Mouse (Mus musculus) cerebellum, postnatal 10 days (tissue): ENCODE measurements at regions not wholly inside any gene's neighbourhood (a gene's known extent, or its start where the extent isn't known, plus 50 kb on each side); places are given as distances from the start of the nearest gene placed in this dataset.
A peak's percentile ranks its signal among the peaks of the same experiment; 100 is the strongest.

ENCODE experiments used
- DNase-seq, 2 experiments: peaks; one replicate each; pipeline ENCODE4 v3.0.0; 2021; ENCODE audit warnings: mixed read lengths in 2 of 2

- DNase-seq: peak in 1 of 2 experiments; percentile 64
Measured at GRCm38 (mm10) chr13:28793166-28793935, 160.2 kb downstream of the Sox4 start.

DNA sequence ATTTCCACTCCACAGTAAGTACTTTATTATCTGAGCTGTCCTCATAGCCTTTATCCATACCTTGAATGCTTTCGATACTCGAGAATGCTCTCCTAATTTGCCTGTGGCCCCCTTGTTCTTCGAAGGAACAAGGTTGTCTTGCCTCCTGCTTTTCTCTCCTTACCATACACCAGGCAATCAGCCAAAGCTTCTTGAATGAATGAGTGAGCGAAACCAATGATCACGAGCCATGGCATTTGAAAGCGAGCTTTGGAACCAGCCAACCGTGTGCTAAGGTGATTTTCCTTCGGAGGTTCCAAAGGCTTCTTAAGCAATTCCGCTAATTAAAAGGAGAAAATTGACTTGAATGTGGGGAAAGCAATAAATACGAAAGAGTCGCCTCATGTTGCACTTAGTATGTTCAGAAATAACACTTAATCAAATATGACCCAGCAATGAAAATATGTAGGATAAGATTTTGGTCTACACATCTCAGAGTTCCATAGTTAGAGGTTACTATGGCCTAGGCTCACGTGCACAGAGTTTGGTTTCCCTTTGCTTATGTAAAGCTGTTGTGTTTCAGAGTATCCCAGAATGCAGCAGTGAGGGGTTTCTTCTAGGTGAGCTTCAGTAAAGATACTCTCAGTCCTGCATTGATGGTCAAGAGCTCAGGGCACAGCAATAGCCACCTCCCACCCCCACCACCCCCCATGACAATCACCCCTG is 160.9 kb downstream of the Sox4 start:
- peak; percentile 54 to 66 for DNase-seq

DNA sequence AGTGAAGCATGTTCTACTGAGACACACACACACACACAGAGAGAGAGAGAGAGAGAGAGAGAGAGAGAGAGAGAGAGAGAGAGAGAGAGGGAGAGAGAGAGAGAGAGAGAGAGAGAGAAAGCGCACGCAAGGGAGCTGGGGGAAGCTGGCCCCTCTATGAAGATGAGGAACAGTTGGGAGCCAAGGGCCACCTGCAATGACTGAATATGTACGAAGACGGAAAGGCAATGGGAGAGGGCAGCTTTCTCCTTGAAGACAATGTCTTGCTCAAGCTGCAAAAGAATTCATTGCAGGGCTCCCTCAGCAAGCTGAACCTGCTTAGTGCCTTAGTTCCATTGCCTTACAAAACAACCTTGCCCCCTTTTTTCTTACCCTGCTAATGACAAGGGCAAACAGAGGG is 163.1 kb downstream of the Sox4 start:
- no peak for DNase-seq

DNA sequence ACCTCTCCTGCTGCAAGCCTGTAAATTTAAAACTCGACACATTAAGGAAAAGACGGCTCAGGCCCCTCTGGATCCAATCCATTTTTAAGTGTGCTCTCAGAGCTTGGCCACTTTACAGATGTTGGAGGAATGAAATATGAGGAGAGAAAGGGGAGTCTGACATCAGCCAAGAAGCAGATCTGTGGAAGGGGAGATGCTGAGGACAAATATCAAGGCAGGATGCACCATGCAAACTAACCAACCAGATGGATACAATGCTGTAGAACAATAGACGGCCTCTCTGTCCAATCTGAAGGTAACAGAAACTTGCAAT is 166.2 kb downstream of the Sox4 start:
- no peak for DNase-seq

DNA sequence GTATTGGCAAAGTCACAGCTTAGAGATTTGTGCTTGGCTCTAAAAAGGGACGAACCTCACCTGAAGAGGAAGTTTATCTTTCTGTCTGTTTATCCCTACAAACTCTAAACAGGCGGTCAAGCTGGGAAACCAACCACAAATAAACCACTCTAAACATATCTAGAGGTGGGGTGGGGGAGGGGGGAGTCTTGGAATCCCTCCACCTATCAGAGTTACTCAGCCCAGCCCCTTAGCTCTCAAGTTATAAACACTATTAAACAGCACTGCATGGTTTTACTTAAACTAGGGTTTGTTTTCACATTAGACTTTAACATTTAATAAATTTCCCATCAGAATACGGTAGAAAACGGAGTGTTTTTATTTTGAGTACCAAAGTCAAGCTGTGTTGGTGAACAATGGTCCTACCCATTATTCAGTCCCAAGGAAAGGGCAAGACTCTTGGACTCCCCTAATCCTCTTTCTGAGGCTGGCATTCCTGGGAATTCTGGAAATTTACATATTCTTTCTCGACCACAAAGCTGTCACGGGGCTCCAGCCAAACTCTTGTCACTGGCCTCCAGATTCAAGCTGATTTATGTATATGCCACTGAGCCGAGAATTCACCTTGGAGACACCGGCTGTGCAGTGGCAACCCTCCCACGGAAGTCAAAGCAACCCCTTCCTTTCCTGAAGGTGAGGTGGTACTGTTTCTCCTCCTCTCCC is 166.7 kb downstream of the Sox4 start:
- peak; percentile 71 to 77 for DNase-seq

GRCm38 (mm10) chr13:28782497-28783246 is 170.8 kb downstream of the Sox4 start:
- DNase-seq: no peak

GRCm38 (mm10) chr13:28782081-28782480 is 171.4 kb downstream of the Sox4 start:
- DNase-seq: no peak

- DNase-seq: no peak
Measured at GRCm38 (mm10) chr13:28781660-28782059, 171.9 kb downstream of the Sox4 start.

DNA sequence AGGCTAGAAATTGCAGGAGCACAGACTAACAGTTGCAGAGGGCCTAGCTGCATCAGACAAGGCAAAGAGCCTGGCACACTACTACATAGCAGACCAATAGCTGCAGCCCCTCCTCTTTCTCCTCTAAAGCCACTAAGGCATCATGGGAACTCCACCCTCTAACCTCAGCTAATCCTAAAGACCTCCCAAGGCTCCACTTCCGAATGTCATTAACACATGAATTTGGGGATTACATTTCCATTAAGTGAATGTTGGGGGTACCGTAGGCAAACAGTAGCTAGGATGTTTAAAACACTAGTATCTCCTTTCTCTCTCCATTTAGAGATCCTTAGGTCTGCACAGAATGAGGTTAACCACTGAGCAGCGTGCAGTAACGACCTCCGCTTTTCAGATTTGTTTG is 173.1 kb downstream of the Sox4 start:
- DNase-seq: no peak

DNA sequence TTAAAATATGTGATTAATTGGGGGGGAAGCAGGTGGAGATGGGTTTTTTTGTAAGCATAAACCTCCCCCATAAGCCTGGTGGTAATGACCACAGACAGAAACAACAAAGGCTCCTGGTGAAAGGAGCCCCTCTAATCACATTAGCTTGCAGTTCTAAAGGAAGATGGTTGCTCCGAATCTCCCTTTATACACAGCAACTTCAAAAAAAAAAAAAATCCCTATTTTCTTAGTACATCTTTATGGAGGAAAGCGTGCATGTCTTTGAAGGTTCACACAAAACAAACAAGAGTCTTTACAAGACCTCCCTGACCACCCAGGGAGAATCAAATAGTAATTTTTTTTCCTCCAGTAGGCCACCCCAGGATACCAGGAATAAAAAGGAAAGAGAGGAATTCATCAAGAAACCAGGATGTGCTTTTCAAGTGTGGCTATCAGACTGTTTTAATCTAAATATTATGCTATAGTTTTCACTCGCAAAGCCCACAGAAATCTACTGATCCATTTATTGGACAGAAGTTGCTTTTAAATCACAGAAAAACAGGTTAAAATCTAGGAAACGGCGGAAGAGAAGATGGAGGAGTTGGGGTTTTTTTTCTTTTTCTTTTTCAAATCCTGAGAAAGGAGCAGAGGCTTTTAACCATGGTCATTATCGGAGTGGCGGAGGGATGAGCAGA is 178.2 kb downstream of the Sox4 start:
- no peak for DNase-seq

DNA sequence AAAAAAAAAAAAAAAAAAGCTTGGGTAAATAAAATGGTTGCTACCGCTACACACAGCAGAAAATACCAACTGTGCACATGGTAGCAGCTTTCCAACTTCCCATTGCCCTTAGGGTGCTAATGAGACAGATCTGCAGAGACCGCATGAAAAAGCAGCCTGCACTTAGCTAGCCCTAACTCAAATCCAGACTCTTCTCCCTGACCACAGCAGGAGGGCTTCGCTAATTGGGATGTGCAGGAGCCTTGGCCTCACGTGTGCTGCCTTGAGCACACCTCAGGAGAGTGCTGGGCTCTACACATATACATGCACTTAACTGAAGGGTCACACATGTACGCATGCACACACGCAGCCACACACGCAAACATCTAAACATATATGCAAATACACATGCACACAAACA is 178.9 kb downstream of the Sox4 start:
- peak in 1 of 2 experiments; percentile 37 for DNase-seq

GRCm38 (mm10) chr13:28773466-28773865 is 180.0 kb downstream of the Sox4 start:
- DNase-seq: no peak

DNA sequence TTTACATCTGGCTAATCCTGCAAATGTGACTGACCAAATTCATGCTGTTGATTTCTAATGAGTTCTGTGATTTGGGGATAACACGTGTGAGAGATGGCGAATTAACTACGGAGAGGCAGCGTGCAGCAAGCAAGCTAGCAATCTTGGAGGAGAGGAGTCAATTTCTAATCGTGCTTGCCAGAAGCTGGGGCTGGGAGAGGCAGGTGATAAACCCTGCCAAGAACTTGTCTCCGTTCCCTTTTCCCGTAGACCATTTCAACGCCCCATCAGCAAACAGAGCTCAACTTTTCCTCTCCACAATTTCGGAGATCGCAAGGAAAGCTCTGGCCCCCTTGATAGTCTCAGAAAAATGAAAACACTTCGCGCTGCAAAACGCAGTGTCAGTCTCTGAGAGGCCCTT is 183.0 kb downstream of the Sox4 start:
- DNase-seq: peak; percentile 59 to 61

DNA sequence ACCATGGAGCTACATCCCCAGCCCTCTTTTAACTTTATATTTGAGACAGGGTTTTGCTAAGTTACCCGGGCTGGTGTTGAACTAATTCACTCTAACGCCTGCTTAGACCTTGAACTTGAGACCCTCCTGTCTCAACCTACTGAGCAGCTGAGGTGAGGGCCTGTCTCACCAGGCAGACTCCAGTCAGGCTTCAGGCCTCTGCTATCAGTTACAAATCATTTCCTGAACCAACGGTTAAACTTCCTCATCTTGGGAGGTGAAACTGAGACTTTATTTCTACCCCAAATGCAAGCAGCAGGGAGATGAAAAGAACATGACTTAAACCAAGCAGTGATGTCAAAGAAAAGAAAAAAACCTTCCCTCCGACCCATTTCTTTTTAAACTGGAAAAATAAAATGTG is 183.5 kb downstream of the Sox4 start:
- no peak for DNase-seq

GRCm38 (mm10) chr13:28768717-28769426 is 184.6 kb downstream of the Sox4 start:
- DNase-seq: peak in 1 of 2 experiments; percentile 35

- no peak for DNase-seq
Measured at GRCm38 (mm10) chr13:28762555-28762954, 191.0 kb downstream of the Sox4 start.

DNA sequence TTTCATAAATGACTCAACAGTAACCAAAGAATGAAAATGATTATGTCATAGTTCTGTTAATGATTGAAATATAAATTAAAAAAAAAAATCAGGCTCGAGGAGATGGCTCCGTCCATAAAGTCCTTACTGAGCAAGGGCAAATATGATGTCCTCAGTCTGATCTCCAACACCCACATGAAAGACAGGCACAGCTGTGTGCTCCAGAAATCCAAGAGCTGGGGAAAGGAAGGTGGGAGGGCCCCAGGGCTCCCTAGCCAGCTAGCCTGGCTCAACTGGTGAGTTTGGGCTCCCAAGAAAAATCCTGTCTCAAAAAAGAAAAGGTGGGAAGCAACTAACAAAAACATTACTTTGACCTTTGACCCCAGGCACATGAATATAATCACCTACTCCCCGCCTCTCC is 194.5 kb downstream of the Sox4 start:
- no peak for DNase-seq

- peak in 1 of 2 experiments; percentile 40 for DNase-seq
Measured at GRCm38 (mm10) chr13:28757846-28758522, 195.5 kb downstream of the Sox4 start.

GRCm38 (mm10) chr13:28756915-28757765 is 196.4 kb downstream of the Sox4 start:
- no peak for DNase-seq

DNA sequence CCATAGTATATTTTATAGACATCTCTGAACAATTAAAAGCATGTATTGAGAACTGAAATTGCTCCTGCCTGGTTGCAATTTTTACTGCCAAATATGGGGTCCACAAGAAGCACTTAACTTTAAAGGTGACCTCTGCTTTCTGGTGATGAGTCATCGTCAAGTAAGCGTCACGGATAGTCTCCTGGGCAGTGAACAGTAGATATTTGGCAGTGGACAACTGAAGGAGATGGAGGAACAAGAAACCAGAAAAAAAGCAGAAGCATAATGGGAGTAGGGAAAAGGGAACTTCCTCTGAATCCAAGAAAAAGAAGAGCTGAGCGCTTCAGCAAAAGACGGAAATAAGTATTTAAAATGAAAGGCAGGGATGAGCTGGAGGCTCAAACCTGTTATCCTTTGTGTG is 199.3 kb downstream of the Sox4 start:
- no peak for DNase-seq
